Mouse (Mus musculus) urinary bladder, postnatal 36 days (tissue): Measurements from ENCODE around the gene Gm11564.
"Not testable (repeated sequence)": the region's sequence is repeated elsewhere in the genome, so short reads cannot be mapped to it uniquely, and the experiment has no call there.

Experiments used
- DNase-seq, 2 experiments: peaks; one replicate each; pipeline ENCODE4 v3.0.0; 2022; ENCODE audit warnings: low spot score in 2 of 2, mixed read lengths in 1 of 2

Gm11564 gene

GRCm38 (mm10) chr11:99815566-99815965 lies at the start of gene Gm11564:
Gene Gm11564, minus strand, starts transcription at chr11:99815666.
- DNase-seq: not testable (repeated sequence)

GRCm38 (mm10) chr11:99864176-99864575 lies 48.7 kb upstream of the Gm11564 start, which contains the start of gene Gm11559:
Gene Gm11559, plus strand, starts transcription at chr11:99864476.
- DNase-seq: not testable (repeated sequence)

- DNase-seq: no peak
These were observed 43.3 kb upstream of the Gm11564 start for GRCm38 (mm10) chr11:99858761-99859160.

- DNase-seq: no peak
These were observed 42.2 kb upstream of the Gm11564 start, which contains the start of gene Gm11568 for GRCm38 (mm10) chr11:99857617-99858016. Gene Gm11568, plus strand, starts transcription at chr11:99857917.

- no peak for DNase-seq
These were observed 38.7 kb upstream of the Gm11564 start for GRCm38 (mm10) chr11:99854121-99854520.

- no peak for DNase-seq
These were observed 36.0 kb upstream of the Gm11564 start, which contains the start of gene Krtap4-16 for GRCm38 (mm10) chr11:99851508-99851907. Gene Krtap4-16, minus strand, starts transcription at chr11:99851608.

- DNase-seq: no peak
These were observed 31.3 kb upstream of the Gm11564 start for GRCm38 (mm10) chr11:99846746-99847145.

- DNase-seq: no peak
These were observed 26.7 kb upstream of the Gm11564 start for GRCm38 (mm10) chr11:99842185-99842584.

GRCm38 (mm10) chr11:99837966-99838365 lies 22.5 kb upstream of the Gm11564 start, which contains the start of gene 2300003K06Rik:
Gene 2300003K06Rik, minus strand, starts transcription at chr11:99838066.
- DNase-seq: no peak

- not testable (repeated sequence) for DNase-seq
These were observed 5.7 kb downstream of the Gm11564 start, which contains the start of gene Krtap4-13 for GRCm38 (mm10) chr11:99809792-99810191. Gene Krtap4-13, minus strand, starts transcription at chr11:99809892.

GRCm38 (mm10) chr11:99804346-99804745 lies 11.1 kb downstream of the Gm11564 start, which contains the start of gene Gm11554:
Gene Gm11554, minus strand, starts transcription at chr11:99804446.
- DNase-seq: not testable (repeated sequence)

- DNase-seq: not testable (repeated sequence)
These were observed 16.6 kb downstream of the Gm11564 start, which contains the start of gene Gm11569 for GRCm38 (mm10) chr11:99798832-99799231. Gene Gm11569, minus strand, starts transcription at chr11:99798932.

GRCm38 (mm10) chr11:99793367-99793766 lies 22.1 kb downstream of the Gm11564 start, which contains the start of gene Gm11596:
Gene Gm11596, minus strand, starts transcription at chr11:99793467.
- DNase-seq: no peak

- not testable (repeated sequence) for DNase-seq
These were observed 30.6 kb downstream of the Gm11564 start, which contains the start of gene Krtap4-9 for GRCm38 (mm10) chr11:99784900-99785299. Gene Krtap4-9, plus strand, starts transcription at chr11:99785200.

- DNase-seq: no peak
These were observed 34.9 kb downstream of the Gm11564 start, which contains the start of gene Krtap4-8 for GRCm38 (mm10) chr11:99780604-99781003. Gene Krtap4-8, minus strand, starts transcription at chr11:99780704.

- no peak for DNase-seq
These were observed 37.1 kb downstream of the Gm11564 start for GRCm38 (mm10) chr11:99778401-99778800.

- not testable (repeated sequence) for DNase-seq
These were observed 42.7 kb downstream of the Gm11564 start, which contains the start of gene Gm11595 for GRCm38 (mm10) chr11:99772813-99773212. Gene Gm11595, minus strand, starts transcription at chr11:99772913.

GRCm38 (mm10) chr11:99768410-99768809 lies 47.1 kb downstream of the Gm11564 start:
- DNase-seq: no peak
